Mouse (Mus musculus): ENCODE data around the gene Sufu.

Sufu gene

DNA sequence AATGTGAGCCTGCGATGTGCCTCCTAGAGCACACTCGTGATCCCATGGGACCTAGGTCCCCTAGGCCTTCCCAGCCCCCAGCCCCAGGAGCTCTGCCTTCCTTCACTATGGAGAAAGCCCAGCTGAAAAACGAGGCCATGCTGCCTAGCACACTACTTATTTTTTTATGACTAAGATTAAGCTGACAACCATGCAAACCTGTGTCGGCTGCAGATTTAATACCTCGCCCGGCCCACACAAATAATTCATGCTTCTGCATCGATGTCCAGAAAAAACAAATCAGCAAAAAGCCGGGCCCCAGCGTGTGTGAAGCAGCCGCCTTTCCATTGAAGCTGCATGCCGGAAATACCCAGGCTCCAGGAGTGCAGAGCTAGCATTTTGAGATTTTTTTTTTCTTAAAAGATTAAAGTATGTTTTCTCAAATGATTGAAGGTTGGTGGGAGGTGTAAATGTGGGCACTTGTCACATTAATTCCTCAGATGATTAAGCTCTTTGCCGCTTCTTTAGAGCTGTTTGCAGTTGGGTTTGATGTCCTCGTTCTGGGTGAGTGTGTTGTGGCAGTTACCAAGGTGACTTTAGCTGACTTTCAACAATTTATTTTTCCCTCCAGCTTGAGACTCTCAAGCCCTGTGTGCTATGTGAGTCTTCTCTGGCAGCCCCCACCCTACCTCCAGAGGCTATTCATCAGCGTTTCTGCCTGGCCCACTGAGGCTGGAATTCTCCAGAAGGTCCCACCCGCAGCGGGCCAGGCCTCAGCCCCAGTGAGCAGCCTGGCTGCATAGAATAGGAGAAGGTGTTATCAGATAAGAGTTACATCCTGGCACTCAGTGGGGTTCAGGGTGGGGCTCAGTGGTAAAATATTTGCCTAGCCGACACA lies 73.9 kb downstream of the Sufu start:
- no peak for DNase-seq

- DNase-seq, result no peak
These were observed 74.8 kb downstream of the Sufu start for GRCm38 (mm10) chr19:46471324-46472093.

GRCm38 (mm10) chr19:46477432-46477845 lies 80.7 kb downstream of the Sufu start:
- DNase-seq, result no peak

DNA sequence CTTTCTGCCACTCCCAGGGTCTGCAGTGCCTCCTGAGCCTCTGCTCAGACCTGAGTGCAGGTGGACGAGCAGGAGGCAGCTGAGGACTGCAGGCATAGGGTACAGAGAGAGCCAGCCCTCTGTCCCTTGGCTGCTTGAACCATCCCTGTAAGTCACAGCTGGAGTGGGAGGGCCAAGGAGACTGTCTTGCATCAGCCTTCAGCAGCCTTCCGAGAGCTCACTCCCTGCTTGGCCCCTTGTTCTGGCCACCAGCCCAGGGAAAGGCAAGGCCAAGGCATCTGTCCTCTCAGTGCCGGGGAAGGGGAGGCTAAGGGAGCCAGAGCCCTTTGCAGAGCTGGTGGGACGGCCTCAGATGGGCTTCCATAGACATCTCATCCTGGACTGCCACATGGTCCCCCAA lies 81.5 kb downstream of the Sufu start:
- no peak for DNase-seq

- no peak for DNase-seq
These were observed 82.1 kb downstream of the Sufu start for GRCm38 (mm10) chr19:46478826-46479225.

GRCm38 (mm10) chr19:46479306-46480075 lies 82.8 kb downstream of the Sufu start:
- no peak for DNase-seq

- no peak for DNase-seq
These were observed 84.1 kb downstream of the Sufu start for GRCm38 (mm10) chr19:46480624-46481345.

GRCm38 (mm10) chr19:46481352-46481751 lies 84.7 kb downstream of the Sufu start:
- DNase-seq, result no peak

GRCm38 (mm10) chr19:46481756-46482155 lies 85.1 kb downstream of the Sufu start:
- DNase-seq, result no peak

DNA sequence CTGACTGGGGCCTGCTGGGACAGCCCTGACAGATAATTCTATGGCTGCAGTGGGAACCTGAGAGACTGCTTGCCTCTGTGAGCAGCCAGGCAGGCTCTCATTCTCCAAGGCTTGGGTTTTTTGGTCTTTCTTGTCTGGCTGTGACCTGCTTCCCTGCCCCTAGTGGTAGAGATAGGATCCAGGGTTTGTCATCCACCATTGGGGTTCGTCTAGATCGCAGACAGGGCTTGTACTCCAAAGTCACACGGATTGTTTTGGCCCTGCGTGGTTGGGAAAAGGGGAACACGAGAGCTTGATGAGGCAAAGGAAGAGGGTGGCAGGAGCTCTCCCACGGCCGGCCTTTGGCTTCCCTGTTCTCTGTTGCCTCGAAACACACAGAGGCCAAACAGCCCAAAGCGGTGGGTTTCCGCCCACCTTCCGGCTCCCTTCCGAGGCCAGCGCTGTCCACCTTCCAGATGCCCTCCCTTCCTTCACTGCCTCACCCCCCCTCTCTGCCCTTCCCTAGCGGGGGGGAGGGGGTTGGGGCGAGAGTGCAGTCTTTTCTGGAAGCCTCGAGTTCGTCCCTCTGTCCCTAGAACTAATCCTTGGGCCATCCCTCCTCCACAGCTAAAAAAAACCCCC lies 86.3 kb downstream of the Sufu start:
- DNase-seq, result no peak

GRCm38 (mm10) chr19:46483701-46484328 lies 87.1 kb downstream of the Sufu start:
- DNase-seq, result peak; percentile 42

DNA sequence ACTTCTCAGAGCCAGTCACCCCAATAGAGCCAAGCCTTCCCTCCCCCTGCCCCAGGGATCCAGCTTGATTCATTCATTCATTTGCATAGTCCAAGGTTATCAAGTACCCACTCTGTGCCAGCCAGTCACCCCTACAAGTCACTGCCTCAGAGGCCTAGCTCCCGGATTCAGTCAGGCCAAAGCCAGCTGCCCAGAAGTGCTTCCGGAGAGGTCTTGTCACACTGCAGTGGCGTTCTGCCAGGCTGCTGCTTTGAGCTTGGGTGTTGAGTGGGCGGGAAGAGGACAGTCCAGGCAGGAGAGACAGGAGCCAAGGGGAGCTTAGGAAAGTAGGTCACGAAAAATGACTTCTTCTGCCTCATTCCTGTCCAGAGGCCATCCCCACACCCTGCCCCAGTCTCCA lies 87.8 kb downstream of the Sufu start:
- no peak for DNase-seq

GRCm38 (mm10) chr19:46485847-46486246 lies 89.2 kb downstream of the Sufu start:
- no peak for DNase-seq

DNA sequence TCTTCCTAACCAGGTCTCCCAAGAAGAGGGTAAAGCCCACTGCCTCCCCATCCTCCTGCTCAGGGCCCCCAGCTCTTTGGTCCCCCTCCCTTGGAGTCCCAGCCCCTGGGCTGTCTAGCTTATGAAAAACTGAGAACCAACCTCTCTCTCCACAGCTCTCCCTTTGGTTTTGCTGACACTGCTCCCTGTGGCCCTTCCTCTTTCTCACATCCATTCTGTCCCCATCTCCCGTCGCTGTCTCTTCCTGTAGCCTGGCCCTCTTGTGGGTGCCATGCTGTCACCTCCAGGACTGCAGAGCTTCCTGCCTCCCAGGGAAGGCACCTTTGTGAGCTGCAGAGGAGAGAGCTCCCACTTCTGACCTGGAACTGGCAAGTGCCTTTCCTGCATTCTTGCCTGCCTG lies 90.0 kb downstream of the Sufu start:
- DNase-seq, result no peak

DNA sequence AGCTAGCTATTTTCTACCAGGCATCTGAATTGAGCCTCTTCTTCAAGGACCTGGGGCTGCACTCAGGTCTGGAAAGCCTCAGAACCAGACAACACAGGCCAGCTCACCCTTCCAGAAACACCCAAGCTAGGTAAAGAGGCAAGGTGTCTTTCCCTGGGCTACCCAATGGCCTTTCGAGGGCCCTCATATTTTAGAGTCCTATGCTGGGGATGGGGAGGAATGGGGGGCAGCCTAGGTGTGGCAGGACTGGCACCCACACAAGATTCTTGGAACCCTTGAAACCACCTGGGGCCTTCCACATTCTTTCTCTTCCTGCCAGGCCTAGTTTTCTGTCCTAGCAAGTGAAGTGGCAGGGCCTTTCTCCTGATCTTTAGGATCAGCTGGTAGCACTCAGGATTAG lies 92.8 kb downstream of the Sufu start:
- DNase-seq, result no peak

DNA sequence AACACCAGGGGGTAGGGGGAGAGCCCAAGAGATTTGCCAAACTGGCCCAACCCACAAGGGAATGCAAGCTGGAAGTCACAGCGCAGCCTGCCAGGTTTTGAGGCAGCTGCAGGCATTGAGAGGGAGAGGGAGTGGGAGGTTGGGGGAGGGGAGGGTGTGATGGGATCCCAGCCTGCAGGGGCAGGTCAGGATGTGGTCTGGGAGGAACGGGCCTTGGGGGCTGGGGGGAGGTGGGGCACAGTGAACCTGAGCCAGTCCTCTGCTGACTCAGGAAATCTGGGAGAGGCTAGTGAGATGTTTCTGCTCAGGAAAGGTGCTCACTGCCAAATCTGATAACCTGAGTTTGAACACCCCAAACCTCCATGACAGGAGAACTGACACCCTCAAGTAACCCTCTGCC lies 93.9 kb downstream of the Sufu start:
- DNase-seq, result no peak

- no peak for DNase-seq
These were observed 98.4 kb downstream of the Sufu start for GRCm38 (mm10) chr19:46495136-46495535.

GRCm38 (mm10) chr19:46497230-46497629 lies 100.5 kb downstream of the Sufu start:
- DNase-seq, result no peak

- no peak for DNase-seq
These were observed 102.8 kb downstream of the Sufu start for GRCm38 (mm10) chr19:46499539-46499835.

DNA sequence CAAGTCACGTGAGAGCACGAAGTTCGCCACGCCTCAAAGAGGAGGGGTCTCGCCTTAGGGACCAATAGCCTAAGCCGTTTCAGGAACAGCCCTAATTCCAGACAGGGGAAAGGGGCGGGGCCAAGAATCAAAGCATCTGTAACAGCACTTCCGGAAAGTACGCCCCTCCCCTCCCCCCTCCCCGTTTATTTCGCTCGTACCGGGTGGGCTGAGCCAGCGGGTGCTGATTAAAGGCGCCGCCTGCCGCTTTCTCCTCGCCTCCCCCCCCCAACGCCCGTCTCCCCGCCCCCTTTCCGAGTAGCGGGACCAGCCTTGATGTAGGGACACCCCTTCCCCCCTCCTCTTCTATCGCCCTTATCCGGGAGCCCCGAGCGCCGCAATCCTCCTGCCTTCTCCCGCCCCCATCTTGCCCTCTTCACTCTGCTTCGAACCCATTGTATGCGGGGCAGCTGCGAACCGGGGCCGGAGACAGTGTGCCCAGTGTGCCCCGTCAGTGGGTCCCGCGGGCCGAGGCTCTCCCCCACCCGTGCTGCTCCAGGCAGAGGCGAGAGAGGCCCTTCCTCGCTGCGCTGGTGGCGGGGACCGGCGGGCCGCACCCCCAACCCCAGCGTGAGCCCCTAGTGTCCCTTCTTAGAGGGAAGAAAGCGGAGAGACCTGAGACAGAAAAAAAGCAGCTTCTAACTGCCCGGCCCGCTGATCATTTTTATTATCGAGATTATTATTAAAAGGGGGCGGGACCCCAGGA lies 103.3 kb downstream of the Sufu start:
- DNase-seq, result peak; percentile 91

Measured in right cerebral cortex, postnatal 25 days (tissue).